Mouse (Mus musculus): Measurements from ENCODE around the gene Olfr548-ps1.

DNA sequence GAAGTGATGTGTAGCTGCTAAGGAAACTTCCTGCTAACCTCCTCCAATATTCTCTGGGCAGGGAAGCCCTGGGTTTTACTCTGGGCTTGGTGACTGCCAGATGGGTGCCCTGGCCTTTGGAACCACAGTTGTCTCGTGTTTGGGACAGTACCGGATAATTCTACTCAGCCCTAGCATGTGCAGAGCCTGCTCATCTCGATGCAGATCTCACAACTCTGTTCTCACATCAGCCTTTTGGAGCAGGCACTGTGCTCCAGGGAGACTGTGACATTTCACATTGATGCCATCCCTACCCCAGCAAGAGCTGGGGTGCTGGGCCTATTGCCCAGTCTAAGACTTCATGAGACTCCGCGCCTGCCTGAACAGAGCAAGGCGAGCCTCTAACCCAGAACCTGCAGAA, 32.0 kb upstream of the Olfr548-ps1 start:
- TF ChIP-seq CTCF (IDR thresholded peaks at IDR 0.05; ENCODE audit: low read depth, low read length) (no peak), GATA1 (IDR thresholded peaks at IDR 0.05; ENCODE audit: borderline replicate concordance, low read length) (no peak), POLR2AphosphoS5 (IDR thresholded peaks at IDR 0.05; ENCODE audit: insufficient replicate concordance, low read depth, low read length) (no peak), TAL1 (conservative IDR thresholded peaks at IDR 0.05; ENCODE audit: low read depth, low read length) (no peak)
